Mouse (Mus musculus) T-cell, adult 2 months (primary cell): ENCODE measurements around the gene Fnbp1.

ENCODE experiments used
- DNase-seq: peaks from one replicate; pipeline ENCODE4 v3.0.0; 2022; ENCODE audit warnings: low spot score

The Fnbp1 gene

DNA sequence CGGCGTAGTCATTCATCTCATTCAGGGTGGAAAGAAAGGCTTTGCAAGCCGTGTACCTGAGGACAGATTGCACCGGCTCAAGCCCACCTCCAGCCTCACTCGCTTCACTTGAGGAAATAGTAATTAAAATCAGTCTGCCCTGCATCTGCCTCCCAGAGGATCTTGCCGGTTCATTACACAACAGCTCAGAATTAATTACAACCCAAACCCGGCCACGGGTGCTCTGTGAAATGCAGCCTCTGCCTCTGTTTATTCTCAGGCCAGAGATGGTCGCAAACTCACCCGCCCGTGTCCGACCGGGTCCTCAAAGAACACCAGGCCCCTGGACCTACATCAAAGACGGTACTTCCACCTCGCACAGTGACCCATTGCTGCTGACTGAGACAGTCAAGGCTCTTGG is 45.7 kb downstream of the Fnbp1 start:
- no peak for DNase-seq

DNA sequence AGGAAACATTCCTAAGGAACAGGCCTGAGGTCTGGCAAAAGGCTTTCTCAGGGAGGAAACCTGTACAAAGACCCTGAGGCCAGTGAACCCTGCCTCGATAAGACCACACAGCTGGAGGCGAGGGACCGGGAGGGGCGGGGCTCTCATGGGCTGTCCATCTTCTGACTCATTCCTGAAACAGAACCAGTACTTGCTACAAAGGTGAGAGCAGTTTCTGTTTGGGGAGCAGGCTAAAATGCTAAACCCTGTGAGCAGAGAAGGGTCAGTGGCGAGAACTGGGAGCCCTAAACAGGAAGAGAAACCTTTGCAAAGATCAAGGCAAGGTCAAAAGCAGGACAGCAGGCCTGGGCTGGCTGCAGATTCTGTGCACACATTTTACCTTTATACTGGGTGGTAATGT is 47.2 kb downstream of the Fnbp1 start:
- DNase-seq, result no peak

DNA sequence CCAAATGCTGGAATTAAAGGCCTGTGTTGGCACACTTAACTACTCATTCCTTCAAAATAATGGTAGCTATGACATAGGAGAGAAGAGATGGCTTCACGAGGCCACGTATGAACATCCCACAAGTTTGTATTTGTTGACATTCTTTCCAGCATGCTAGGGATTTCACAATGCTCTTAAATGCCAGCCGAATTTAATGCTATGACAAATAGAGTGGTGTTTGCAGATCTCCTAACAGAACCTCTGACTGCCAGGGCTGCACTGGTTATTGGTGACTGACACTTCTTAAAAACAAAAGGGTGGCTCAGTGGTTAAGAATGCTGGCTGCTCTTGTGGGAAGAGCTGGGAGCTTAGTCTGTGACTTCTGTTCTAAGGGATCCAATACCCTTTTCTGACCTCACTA is 48.9 kb downstream of the Fnbp1 start:
- DNase-seq, result no peak

DNA sequence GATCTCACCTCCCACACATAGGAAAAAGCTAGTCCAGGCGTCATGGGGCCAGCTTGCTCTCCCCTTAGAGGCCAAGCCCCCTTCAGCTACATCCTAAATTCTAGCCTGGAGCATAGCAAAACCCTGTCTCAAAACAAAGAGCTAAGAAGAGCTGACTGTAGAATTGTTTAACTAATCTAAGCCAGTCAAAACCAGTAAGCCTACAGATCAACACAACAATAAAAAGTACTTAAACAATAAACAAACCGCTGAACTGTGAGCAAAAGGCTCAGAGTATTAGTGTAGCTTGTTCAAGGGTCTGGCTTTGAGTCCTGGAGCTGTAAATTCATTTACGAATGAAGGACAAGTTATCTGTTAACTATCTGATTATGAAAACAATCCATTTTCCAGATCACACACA is 50.6 kb downstream of the Fnbp1 start:
- no peak for DNase-seq

DNA sequence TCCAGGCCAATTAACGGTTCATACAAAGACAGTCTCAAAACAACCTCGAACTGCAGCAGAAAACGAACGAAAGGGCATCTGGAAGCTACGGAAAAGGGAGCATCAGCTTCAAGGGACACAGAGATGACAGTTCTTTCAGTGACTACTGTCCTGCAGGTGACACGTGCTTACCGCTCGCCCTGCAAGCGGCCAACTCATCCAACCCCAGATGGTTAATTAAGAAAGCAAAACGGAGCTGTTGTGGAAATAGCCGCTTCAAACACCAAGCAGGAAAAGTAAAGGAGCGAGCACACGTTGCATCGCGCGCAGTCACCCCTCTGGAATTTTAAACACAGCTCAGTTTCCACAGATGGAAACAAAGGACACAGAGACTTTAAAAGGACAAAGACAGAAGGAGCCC is 52.2 kb downstream of the Fnbp1 start:
- no peak for DNase-seq

DNA sequence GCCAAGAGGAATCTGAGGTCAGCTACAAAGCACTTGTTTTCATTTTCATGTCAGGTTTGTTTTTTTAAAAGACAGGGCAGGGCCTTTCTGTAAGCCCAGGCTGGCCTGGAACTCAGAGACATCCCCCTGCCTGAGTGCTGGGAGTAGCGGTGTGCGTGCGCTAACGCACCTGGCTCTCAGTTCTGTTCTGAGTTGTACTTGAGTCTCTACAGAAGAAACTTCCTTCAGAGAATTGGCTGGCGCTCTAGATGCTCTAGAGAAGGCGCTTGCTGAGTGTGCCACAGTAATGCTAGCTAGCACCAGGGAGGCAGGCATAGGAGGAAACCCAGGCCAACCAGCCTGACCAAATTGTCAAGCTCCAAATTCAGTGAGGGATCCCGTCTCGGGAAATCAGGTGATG is 52.9 kb downstream of the Fnbp1 start:
- no peak for DNase-seq

DNA sequence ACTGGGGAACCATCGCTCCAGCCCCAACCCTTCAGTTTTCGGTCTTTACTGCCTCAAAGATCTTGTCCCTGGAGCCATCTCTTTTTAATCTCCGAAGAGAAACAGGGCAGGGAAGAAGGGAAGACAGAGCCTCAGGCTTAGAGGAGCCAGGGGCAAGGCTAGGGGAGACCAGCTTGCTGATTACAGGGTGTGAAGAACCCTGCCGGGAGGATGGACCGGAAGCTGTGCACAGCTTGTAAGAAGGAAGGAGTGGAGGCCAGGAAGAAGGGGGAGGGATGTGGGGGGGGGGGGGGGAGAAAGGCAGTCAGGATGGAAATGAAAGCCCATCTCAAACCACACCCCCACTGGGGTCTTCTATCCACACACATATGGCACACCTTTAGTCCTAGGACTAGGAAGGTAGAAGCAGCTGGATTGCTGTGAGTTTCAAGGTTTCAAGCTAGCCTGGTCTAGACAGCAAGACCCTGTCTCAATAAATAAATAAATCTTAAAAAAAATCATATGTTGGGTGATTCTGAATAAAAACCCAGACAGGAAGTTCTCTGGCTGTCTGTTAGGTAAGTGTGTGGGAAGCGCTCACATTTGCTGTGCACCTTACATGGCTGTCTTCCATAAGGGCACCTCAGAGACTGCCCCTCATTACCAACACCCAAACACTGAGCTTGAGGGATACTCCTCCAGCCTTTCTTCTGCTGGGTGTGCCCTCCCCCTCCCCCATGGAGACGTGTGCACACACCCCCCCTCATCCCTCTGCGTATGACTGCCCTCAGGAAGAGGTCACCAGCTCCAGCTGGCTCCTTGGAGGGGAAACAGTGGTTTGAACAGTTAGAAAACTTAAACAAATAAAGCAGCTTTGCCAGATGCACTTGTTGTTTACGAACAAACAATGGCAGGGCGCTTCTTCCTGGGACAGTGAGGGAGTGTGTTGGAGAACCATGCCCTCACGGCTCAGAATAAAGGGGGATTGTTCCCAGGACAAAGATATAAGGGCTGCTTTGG is 53.8 kb downstream of the Fnbp1 start:
- DNase-seq, result peak; percentile 38

DNA sequence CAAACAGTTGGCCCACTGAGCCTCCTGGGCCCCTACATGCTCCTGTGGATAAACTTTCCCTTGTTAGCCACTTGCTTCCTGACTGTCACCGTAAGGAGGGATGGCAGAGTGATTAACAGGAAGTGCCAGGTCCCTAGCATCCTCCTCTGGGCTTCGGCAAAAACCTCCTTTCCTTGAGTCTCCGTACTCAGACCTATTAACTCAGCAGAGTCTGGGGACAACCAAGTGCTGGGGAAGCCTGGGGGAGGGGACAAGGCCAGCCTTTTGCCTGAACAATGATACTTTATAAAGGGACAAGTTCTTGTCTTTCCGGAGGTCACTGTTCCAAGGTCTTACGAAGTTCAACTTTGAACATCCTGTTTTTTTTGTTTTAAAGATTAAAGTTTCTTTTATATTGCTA is 54.7 kb downstream of the Fnbp1 start:
- DNase-seq, result no peak

DNA sequence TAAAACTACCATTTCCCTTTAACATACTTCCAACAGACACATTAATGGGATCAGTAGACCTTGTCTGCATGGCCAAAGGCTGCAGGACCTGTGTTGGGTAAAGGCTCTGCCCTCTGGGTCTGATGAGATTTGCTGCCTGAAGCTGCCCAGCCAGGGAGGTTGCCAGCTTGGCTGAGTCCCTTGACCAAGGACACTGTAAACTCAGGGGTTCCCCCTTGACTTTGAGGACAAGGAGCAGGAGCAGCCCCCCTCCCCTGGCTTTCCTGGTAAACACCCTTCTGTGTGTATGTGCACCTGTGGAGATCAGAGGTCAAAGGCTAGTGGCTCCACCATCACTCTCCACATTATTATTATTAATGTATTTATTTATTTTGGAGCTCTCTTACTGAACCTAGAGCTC is 55.3 kb downstream of the Fnbp1 start:
- no peak for DNase-seq

DNA sequence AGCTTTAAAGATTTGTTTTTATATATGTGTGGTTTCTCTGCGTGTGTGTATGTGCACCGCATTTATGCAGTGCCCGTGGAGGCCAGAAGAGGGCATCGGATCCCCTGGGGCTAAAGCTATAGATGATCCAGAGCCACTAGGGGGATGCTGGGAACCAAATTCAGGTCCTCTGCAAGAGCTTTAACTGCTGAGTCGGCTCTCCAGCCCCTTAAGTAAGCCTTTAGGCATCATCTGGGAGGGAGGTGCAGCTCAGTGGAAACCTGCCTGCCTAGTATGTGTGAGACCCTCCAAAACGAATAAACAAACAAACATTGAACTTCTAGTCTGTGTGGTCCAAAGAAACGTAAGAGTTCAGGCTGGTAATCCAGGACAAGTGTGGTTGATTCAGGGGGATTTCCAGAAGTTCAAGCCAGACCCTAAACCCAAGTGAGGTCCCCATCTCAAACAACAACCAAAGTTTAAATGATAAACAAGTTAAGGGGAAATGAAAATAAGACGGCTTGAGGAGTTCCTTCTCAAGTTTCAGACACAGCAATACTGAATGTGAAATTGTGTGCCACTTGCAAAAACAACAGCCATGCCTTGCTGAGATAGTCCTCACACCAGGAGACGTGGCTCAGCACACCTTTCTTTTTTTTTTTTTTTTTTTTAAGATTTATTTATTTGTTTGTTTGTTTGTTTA is 57.5 kb downstream of the Fnbp1 start:
- no peak for DNase-seq

DNA sequence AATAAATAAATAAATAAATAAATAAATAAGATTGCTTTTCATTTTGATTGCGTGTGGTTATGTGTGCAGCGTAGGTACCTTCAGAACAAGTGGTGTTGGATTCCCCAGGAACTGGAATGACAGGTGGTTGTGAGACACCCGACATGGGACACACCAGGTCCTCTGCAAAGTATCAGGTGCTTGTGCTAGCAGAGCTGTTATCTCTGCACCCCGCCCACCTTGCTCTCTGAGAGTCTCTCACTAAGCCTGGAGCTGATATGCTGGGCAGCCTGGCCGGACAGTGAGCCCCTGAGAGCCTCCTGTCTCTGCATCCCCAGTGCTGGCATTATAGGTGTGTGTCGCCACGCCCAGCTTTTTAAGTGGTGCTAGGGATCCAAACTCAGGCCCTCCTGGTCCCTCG is 58.4 kb downstream of the Fnbp1 start:
- no peak for DNase-seq

DNA sequence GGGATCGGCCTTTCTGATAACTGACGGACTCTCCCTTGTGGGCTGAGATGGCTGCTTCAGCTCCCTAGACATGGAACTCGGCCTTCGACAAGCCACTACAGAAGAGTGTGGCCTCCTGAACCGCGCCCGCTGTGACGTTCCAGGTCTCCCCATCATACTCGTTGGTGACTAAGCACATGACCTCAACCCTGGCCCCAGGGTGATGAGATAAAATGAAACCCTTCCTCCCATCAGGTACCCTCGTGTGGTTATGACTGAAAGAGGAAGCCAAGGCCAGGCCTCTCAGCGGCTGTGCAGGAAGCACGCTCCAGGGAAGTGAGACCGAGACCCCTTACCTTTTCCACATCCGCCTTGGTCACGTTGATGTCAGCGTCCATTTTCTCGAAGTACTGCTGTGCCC is 59.2 kb downstream of the Fnbp1 start:
- peak; percentile 67 for DNase-seq

DNA sequence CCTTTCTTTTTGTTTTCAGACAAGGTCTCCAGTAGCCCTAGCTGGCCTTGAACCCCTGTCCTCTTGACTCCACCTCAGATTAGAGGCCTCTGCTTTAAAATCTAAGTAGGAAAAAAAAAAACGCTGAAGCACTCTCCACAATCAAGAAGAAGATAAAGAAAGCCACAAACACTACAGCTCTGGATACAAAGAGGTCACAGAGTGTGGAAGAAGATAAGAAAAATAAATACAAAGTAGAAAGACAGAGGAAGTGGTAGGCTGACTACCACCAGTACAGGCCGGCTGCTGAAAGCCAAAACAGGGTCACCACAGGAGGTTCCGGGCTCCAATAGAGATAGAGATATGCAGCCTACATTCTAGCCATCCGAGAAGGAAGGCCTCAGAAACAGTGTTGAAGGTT is 60.5 kb downstream of the Fnbp1 start:
- peak; percentile 42 for DNase-seq

DNA sequence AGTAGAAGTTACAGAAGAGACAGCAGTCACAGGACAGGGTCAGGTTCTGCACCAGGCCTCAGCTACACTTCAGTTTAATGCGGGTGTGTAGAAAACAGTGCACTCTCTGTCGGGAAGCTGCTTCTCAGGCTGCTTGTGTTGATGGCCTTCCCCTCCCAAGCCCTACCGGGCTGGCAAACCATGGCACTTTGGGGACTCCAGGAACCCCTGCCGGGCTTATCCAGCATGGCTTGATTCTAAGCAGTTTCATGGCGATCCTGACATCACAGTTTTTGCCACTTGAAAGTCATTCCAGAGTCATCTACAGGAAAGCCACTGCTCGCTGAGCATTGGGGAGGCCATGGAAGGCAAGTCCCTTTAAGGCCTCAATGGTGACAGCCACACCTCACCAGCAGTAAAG is 62.7 kb downstream of the Fnbp1 start:
- DNase-seq, result no peak

DNA sequence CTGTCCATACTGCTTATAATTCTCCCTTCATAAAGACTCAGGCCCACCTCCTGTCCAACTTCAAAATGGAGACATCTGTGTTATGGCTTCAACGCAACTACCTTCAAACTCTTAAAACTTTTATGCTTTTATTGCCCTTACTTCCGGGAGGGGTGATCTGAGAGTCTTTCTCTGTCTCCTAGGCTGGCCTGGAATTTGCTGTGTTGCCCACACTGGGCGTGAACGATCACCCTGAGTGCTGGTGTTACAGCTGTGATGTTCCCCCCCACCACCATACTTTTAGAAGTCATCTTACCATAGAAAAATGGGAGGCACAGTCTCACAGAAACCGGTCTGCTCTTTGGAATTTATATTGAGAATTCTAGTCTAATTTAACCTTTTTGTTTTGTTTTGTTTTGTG is 64.2 kb downstream of the Fnbp1 start:
- DNase-seq, result no peak

DNA sequence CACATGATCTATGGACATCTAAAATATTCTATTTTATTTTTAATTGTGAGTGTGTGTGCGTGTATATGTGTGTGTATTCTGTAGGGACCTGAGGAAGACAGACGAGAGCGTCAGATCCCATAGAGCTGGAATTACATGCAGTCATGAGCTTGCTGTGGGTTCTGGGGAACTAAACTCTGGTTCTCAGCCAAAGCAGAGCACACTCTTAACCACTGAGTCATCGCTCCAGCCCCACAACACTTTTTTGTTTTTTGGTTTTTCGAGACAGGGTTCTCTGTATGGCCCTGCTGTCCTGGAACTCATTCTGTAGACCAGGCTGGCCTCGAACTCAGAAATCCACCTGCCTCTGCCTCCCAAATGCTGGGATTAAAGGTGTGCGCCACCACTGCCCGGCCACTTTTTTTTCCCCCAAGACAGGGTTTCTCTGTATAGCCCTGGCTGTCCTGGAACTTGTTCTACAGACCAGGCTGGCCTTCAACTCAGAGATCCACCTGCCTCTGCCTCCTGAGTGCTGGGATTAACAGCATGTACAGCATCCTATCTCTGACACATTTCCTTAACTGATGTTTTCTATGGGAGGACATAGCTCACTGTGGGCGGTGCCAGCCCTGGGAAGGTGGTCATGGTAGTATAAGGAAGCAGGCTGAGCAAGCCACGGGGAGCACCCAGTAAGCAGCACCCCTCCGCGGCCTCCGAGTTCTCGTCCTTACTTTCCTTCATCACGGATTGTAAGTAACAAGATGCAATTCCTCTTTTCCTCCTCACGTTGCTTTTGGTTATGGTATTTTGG is 65.3 kb downstream of the Fnbp1 start:
- DNase-seq, result no peak

DNA sequence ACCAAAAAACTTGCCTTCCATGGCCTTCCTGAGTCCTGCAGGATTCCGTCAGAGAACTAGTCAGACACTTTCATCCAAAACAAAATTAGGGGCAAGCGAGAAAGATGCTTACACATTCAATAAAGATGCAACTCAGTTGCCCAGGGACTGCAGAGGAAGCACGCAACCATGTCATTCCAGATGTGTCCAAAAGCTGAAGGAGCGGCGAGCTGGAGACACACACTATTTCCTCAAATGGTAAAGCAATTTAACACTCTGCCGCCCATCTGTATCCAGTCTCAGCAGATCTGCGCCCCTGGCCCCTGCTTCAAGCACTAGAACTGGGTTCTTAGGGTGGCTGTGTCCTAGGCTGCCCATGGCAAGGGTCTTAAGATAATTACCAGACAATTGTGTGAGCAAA is 66.0 kb downstream of the Fnbp1 start:
- DNase-seq, result no peak

DNA sequence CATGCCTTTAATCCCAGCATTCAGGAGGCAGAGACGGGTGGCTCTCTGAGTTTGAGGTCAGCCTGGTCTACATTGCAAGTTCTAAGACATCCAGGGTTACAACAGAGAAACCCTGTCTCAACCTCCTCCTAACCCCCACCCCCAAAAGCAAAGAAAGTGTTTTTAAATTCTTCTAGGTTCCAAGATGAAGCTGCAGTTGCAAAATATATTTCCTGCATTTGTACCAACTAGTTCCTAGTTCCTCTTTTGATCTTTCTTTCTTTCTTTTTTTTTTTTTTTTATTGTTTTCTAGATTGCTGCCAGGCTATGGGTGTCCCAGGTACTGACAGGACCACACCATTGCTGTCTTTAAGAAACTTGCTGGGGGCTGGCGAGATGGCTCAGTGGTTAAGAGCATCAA is 66.6 kb downstream of the Fnbp1 start:
- no peak for DNase-seq

DNA sequence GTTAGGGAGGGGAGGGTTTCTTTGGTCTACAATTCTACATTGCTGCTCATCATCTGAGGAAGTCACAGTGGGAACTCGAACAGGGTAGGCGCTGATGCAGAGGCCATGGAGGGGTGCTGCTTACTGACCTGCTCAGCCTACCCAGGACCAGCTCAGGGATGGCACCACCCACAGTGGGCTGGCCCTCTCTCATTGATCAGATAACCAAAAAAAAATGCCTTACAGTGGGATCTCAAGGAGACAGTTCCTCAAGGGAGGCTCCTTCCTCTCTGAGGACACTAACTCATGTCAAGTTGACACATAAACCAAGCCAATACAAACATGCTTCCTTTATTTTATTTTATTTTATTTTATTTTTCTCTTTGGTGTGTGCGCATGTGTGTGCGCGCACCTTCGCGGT is 72.3 kb downstream of the Fnbp1 start:
- no peak for DNase-seq

DNA sequence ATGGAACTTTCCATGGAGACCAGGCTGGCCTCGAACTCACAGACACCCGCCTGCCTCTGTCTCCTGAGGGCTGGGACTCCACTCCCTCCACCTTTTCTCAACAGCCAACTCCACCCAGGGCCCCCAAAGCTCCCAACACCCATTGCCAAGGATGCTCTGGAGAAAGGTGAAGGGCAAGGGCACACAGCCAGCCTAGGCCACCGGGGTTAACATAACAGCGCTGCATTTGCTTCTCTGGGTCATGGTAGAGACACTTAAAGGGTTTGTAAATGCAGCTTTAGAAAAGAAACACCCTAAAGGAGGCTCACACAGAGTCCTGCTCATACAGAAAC is 72.7 kb downstream of the Fnbp1 start:
- no peak for DNase-seq

DNA sequence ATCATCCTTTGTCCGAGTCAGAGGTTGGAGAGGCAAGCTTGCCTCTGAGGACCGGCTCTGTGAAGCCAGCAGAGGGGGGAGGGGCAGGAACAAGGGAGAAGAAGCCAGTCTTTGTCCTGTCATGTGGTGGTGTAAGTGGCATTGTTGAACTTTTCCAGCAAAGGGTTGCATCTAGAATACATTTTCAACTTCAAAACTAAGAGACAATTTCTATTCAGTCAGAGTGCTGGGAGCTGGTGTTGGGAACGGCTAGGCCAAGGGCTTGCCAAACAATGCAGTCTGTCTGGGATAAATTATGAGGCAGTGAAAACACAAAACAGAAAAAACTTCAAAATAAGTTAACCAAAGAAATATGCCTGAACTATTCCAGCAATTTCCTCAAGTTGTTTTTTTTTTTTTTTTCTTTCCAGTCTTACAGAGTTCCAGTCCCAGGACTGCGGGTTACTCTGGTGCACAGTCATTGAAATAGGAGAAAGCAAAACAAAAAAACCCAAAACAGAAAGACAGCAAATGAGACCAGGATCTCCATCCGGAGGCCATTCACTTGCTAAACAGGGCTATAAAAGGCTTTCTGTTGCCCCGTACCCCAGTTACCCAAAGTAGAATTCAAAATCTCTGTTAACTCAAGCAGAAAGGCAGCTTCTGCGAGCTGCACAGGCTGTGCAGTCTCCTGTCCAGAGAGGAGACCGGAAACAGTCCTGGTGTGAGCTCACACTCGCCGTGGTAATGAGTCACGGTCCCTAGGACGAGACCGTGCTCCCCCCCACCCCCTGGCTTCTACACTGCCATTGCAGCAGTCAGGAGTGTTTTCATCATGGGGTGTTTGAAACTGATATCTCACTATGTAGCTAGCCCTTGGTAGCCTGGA is 73.3 kb downstream of the Fnbp1 start:
- no peak for DNase-seq

DNA sequence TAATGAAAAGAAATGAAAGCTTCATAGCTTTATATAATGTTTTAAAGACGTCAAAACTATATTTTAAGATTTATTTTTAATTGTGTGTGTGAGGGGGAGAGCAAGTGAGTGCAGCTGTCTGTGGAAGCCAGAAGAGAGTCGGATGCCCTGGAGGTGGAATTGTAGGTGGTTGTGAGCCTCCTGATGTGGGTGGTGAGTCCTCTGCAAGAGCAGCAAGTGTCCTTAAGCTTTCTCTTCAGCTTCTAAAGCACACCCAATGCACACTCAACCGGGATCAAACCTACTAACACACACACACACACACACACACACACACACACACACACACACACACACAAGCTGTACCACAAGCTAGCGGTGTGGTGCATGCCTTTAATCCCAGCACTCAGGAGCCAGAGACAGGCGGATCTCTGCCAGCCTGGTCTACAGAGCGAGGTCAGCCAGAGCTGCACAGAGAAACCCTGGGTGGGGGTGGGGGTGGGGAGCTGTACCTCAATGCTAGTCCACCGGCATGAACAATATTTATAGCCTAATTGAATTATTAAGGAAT is 74.0 kb downstream of the Fnbp1 start:
- no peak for DNase-seq
